Mouse (Mus musculus) adrenal gland, adult (tissue): ENCODE measurements around the gene Kdm4b.

Experiments
- DNase-seq, 2 experiments: peaks; one replicate each; pipeline ENCODE4 v3.0.0; 2022 to 2023; ENCODE audit warnings: low spot score in 1 of 2; ENCODE audit not compliant: inconsistent age in 2 of 2

Gene Kdm4b

GRCm38 (mm10) chr17:56296201-56296600 lies 29.7 kb upstream of the Kdm4b start:
- DNase-seq: no peak

DNA sequence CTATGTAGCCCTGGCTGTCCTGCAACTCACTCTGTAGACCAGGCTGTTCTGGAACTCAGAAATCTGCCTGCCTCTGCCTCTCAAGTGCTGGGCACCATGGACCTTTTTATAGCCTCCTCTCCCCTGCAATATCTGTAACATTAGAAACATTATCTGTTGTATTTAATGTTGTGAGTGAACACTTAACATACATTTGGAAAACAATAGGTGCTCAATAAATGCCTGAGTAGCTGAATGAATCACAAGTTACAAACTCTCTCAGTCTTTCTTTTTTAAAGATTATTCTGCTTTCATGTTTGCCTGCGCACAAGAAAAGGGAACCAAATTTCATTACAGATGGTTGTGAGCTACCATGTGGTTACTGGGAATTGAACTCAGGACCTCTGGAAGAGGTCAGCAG lies 27.6 kb upstream of the Kdm4b start:
- no peak for DNase-seq

GRCm38 (mm10) chr17:56300186-56300585 lies 25.7 kb upstream of the Kdm4b start, which contains the start of gene Arrdc5:
Gene Arrdc5 (minus strand): TSS chr17:56300286.
- DNase-seq: no peak

DNA sequence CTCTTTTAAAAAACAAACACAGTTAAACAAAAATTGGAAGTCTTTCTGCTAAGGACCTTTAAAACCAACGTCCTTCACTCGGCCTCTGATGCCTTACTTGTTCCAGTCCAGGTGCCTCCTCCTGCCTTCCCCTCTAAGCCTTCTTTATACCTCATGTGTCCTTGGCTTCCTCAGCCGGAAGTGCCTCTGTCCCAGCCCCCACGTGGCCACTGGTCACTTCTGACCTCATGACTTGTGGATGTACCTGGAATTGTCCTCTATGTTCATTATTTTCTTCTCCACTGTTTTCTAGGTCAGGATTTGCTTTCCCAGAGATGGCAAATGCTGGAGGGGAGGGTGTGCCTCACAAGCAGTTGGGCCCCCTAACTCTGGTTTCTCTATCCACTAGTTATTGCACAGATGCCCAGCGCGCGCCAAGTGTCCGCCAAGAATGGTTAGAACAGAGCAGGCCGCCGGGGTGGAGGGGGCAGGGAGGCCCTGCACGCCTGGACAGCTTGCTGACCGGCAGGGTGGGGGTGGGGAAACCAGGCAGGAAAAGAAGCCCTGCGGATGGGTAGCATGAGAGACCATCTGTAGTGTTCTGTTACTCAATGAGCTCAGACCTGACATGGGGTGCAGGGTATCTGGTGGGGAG lies 23.4 kb upstream of the Kdm4b start:
- DNase-seq: peak; percentile 47 to 69

DNA sequence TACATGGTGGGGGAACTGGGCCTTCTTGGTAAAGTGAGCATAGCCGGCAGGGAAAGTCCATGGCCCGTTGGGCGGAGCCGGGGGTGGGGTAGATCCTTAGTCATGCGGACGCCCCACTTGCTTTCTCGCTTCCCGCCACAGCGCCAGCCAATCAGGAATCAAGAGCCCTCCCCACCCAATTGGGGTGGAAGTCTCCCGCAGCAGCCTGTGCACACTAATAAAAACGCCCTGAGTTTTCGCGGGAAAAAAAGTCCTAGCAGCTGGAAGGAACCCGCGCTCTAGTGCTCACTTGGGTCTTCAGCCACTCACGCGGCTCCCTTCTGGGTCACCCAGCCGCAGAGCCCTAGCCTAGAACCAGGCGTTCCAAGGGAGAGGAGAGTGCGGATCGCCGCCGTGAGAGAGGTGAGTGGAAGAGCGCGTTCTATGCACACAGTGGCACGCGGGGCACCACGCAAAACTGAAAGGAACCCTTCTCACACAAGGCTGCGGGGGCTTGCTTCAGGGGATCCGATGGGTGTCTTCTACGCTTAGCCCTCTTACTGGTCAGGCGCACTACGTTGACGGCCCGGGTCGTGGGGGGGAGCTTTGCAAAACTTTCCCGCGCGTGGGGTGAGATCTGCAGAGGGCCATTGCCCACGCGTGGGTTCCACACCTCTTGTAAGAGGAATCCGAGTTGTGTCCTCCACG lies 22.6 kb upstream of the Kdm4b start, which contains the start of gene Uhrf1:
Uhrf1 (plus strand) TSS at position 162 of the 687 bp plus-strand sequence.
- peak; percentile 84 to 89 for DNase-seq

GRCm38 (mm10) chr17:56303847-56304586 lies 21.8 kb upstream of the Kdm4b start:
- peak; percentile 95 to 98 for DNase-seq

DNA sequence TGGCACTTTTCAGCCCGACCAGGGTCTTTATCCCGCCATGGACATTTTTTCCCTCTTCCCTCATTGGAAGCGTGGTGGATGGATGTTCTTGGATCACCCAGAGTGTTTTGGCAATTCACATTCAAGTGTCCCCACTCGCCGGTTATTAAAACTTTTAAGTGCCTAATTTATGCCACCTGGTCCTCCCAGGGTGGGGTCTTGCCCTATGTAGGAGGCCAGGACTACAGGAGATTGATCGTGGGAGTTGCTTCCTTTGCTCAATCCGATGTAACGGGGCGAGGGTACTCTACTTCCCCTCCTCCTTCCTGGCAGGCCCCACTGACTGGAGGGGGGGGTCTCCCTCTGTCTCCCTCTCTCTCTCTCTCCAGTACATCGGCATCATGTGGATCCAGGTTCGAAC lies 21.1 kb upstream of the Kdm4b start:
- DNase-seq: peak in 1 of 2 experiments; percentile 36

GRCm38 (mm10) chr17:56305156-56305555 lies 20.7 kb upstream of the Kdm4b start:
- no peak for DNase-seq

DNA sequence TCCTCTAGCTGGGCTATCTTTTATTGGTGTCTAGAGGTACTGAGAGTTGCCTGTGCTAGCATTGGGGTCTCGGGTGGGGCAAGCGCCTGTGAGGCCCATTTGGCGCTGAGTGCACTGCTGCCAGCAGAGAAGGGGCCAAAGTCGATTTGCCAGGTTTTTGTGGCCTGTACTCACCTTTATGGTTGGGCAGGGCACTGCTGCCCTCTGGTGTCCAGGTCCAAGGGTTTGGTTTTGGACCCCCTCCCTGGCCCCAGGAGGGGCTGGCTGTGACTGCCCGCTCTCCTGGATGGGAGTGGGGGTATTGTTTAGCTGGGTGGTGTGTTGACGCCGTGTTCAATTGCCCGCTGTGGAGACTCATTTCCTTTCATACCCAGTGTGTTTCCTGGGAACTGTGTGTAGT lies 20.0 kb upstream of the Kdm4b start:
- DNase-seq: peak in 1 of 2 experiments; percentile 51

DNA sequence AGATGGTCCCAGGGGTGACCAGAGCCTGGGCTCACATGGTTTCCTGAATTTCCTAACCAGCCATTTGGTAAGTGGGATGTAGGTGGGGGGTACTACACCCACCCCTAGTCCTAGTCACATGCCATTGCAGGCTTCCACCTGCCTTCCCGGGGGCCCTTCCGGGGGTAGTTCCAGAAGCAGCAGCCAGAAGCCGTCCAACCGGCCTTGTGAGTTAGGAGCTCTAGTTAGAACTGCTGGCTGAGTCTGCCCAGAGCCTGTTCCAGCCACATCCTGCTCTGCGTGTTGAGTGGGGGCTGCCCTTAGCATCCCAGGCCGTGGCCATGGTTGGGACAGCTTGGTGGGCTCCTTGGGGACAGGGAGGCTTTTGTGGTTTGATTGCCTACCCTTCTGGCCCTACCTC lies 17.8 kb upstream of the Kdm4b start:
- DNase-seq: no peak

GRCm38 (mm10) chr17:56309191-56309945 lies 16.5 kb upstream of the Kdm4b start:
- no peak for DNase-seq

GRCm38 (mm10) chr17:56324419-56324818 lies 1.4 kb upstream of the Kdm4b start:
- no peak for DNase-seq

- no peak for DNase-seq
Measured at GRCm38 (mm10) chr17:56326153-56327147, 588 bp downstream of the Kdm4b start.

GRCm38 (mm10) chr17:56329267-56329666 lies 3.4 kb downstream of the Kdm4b start:
- peak; percentile 55 to 82 for DNase-seq

- no peak for DNase-seq
Measured at GRCm38 (mm10) chr17:56330345-56330744, 4.5 kb downstream of the Kdm4b start.

DNA sequence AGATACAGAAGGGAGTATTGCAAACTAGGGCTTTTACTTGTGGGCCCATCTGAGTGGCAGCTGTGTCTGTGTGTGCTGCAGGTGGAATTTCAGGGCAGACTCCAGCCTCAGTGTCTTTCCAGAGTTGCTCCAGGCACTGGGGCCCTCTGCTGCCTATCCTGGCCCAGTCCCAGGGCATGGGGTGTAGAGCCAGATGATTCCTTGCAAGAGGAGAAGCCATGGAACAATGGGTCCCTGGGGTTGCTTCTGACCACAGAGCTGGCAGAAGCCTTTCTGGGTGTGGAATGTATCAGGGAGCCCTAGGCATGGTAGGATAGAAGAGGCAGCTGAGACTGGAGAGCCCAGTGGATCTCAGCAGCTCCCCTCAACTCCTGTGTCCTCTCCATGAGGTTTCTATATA lies 5.4 kb downstream of the Kdm4b start:
- DNase-seq: peak in 1 of 2 experiments; percentile 66

GRCm38 (mm10) chr17:56332987-56333386 lies 7.1 kb downstream of the Kdm4b start:
- DNase-seq: no peak

GRCm38 (mm10) chr17:56337190-56337589 lies 11.3 kb downstream of the Kdm4b start:
- peak; percentile 58 to 87 for DNase-seq

- no peak for DNase-seq
Measured at GRCm38 (mm10) chr17:56337791-56338190, 11.9 kb downstream of the Kdm4b start.

- peak in 1 of 2 experiments; percentile 71 for DNase-seq
Measured at GRCm38 (mm10) chr17:56338909-56339308, 13.0 kb downstream of the Kdm4b start.
